In genomic region chr2:48380140-48380539, GRCm38 (mm10) we compare ENCODE assay signal across 14 mouse cellular contexts.
DNase-seq lines count a peak whose midpoint lies in the region; ATAC-seq lines count a peak whose summit lies in the region.
"Had no signal": no experiment of that assay in that cellular context is flagged by ENCODE, and none has a peak within 500 bp of the region (broad histone marks: within the 10 kb centered on the region; RNA-seq: fewer than 3 reads in every experiment).

No protein-coding gene starts in this region.

- H3K4me3 ChIP-seq in embryonic facial prominence, embryonic 12.5 days = no peak overlapping the region
- H3K4me3 ChIP-seq in embryonic facial prominence, embryonic 10.5 days = no peak overlapping the region
- H3K4me3 ChIP-seq in kidney, embryonic 16.5 days (ENCODE audit: low read length) = no peak overlapping the region
- H3K4me3 ChIP-seq in intestine, embryonic 16.5 days (ENCODE audit: low read length) = no peak overlapping the region

- H3K4me2 ChIP-seq in embryonic facial prominence, embryonic 12.5 days (replicated peaks) = no peak overlapping the region
- no peak overlapping the region for H3K4me2 ChIP-seq in kidney, embryonic 16.5 days (replicated peaks; ENCODE audit: low read depth, low read length)
- H3K4me2 ChIP-seq in intestine, embryonic 16.5 days (ENCODE audit: low read depth, low read length) = no peak overlapping the region
- H3K4me2 ChIP-seq: liver, embryonic 11.5 days; midbrain, embryonic 11.5 days had no signal

- peak; percentile 60; the same call in 1 of the 2 replicates for ATAC-seq in embryonic facial prominence, embryonic 12.5 days (ENCODE audit: insufficient number of reproducible peaks, insufficient read depth, low FRiP score, low TSS enrichment)
- ATAC-seq in kidney, embryonic 16.5 days (ENCODE audit: low FRiP score, low TSS enrichment) = peak; percentile 39; the same call in 1 of the 2 replicates
- ATAC-seq in intestine, embryonic 16.5 days = no peak
- ATAC-seq: activated CD4-positive, CD25-positive, alpha-beta regulatory T cell, adult 4 months had no signal

- H3K27me3 ChIP-seq in embryonic facial prominence, embryonic 12.5 days = no peaks in the 10 kb centered on the region
- no peaks in the 10 kb centered on the region for H3K27me3 ChIP-seq in embryonic facial prominence, embryonic 10.5 days (replicated peaks; ENCODE audit: low read depth, poor library complexity, severe bottlenecking)
- no peaks in the 10 kb centered on the region for H3K27me3 ChIP-seq in kidney, embryonic 16.5 days (ENCODE audit: insufficient read depth, low read length)
- H3K27me3 ChIP-seq in intestine, embryonic 16.5 days (replicated peaks; ENCODE audit: control insufficient read depth, insufficient read depth, low read length) = no peaks in the 10 kb centered on the region

- no peak for DNase-seq in embryonic facial prominence, embryonic 10.5 days (ENCODE audit: low spot score)
- DNase-seq in kidney, adult 18-20 months = no peak
- DNase-seq in forelimb bud, embryonic 11.5 days (ENCODE audit: low read depth, low spot score) = peak; percentile 14
- DNase-seq in lung, postnatal 4 days = peak; percentile 32 to 37
- no peak for DNase-seq in left cerebral cortex, adult 18-20 months (ENCODE audit: low spot score in 2 of 2)
- DNase-seq: kidney, postnatal 25 days; layer of hippocampus, postnatal 36 days; spleen, adult 18-20 months had no signal

- no peaks in the 10 kb centered on the region for H3K36me3 ChIP-seq in embryonic facial prominence, embryonic 12.5 days
- no peaks in the 10 kb centered on the region for H3K36me3 ChIP-seq in embryonic facial prominence, embryonic 10.5 days (replicated peaks)
- no peaks in the 10 kb centered on the region for H3K36me3 ChIP-seq in kidney, embryonic 16.5 days (ENCODE audit: insufficient read depth, low read length)
- no peaks in the 10 kb centered on the region for H3K36me3 ChIP-seq in intestine, embryonic 16.5 days (ENCODE audit: control insufficient read depth, insufficient read depth, low read length)

- WGBS in embryonic facial prominence, embryonic 12.5 days = 44% methylated on average over 5 of the region's 5 CpGs
- WGBS in embryonic facial prominence, embryonic 10.5 days = 64% methylated on average over 5 of the region's 5 CpGs
- WGBS in kidney, embryonic 16.5 days = 42% methylated on average over 5 of the region's 5 CpGs
- 60% methylated on average over 5 of the region's 5 CpGs for WGBS in intestine, embryonic 16.5 days

- H3K4me1 ChIP-seq in embryonic facial prominence, embryonic 12.5 days = no peaks in the 10 kb centered on the region
- H3K4me1 ChIP-seq in embryonic facial prominence, embryonic 10.5 days = no peaks in the 10 kb centered on the region
- H3K4me1 ChIP-seq in kidney, embryonic 16.5 days (ENCODE audit: insufficient read depth, low read length) = peaks cover 6% of the 10 kb centered on the region; the same call in 1 of the 2 replicates
- no peaks in the 10 kb centered on the region for H3K4me1 ChIP-seq in intestine, embryonic 16.5 days (ENCODE audit: control insufficient read depth, insufficient read depth, low read length)

- no peaks in the 10 kb centered on the region for H3K9me3 ChIP-seq in embryonic facial prominence, embryonic 12.5 days
- H3K9me3 ChIP-seq in embryonic facial prominence, embryonic 10.5 days = no peaks in the 10 kb centered on the region
- no peaks in the 10 kb centered on the region for H3K9me3 ChIP-seq in kidney, embryonic 16.5 days (ENCODE audit: low read length)
- H3K9me3 ChIP-seq in intestine, embryonic 16.5 days (ENCODE audit: control insufficient read depth, low read length) = no peaks in the 10 kb centered on the region

- H3K27ac ChIP-seq in embryonic facial prominence, embryonic 12.5 days = no peak overlapping the region
- no peak overlapping the region for H3K27ac ChIP-seq in embryonic facial prominence, embryonic 10.5 days (replicated peaks)
- no peak overlapping the region for H3K27ac ChIP-seq in kidney, embryonic 16.5 days (ENCODE audit: low read length)
- H3K27ac ChIP-seq in intestine, embryonic 16.5 days (ENCODE audit: low read length) = no peak overlapping the region

- no peak overlapping the region for H3K9ac ChIP-seq in embryonic facial prominence, embryonic 12.5 days
- no peak overlapping the region for H3K9ac ChIP-seq in kidney, embryonic 16.5 days (replicated peaks; ENCODE audit: low read length)
- H3K9ac ChIP-seq in intestine, embryonic 16.5 days (ENCODE audit: low read depth, low read length) = no peak overlapping the region

Comparison
In these comparisons a context has a peak if more than half of its experiments do, and no peak if none do; other contexts are left out.
1. DNase-seq: peak in forelimb bud, embryonic 11.5 days (single experiment) and lung, postnatal 4 days (2 of 2); none in embryonic facial prominence, embryonic 10.5 days (single experiment), kidney, adult 18-20 months (single experiment) and left cerebral cortex, adult 18-20 months (0 of 2).